Mouse (Mus musculus) embryo, embryonic 11 days (tissue): Measurements from ENCODE around the gene Uaca.

Source experiments
- DNase-seq: peaks from one replicate; pipeline ENCODE4 v3.0.0-alpha.2; 2015

Gene Uaca

DNA sequence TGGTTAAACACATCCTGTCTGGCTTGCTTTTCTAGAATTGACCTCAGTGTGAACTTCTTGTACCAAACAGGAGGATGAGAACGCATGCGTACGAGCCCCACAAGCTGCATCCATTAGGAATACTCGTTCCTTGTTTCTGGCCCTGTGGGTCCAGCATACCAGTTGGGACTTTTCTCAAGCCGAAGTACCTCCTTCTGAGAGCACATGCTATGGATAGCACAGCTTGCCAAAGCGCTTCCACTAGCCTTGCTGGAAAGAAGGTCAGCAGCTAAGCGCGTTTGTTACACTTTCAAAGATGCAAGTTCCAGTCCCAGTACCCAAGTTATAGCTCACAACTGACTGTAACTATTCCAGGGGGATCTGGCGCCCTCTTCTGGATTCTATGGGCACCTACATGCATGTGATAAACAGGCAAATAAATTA, 93.1 kb downstream of the Uaca start:
- DNase-seq = peak; percentile 41

DNA sequence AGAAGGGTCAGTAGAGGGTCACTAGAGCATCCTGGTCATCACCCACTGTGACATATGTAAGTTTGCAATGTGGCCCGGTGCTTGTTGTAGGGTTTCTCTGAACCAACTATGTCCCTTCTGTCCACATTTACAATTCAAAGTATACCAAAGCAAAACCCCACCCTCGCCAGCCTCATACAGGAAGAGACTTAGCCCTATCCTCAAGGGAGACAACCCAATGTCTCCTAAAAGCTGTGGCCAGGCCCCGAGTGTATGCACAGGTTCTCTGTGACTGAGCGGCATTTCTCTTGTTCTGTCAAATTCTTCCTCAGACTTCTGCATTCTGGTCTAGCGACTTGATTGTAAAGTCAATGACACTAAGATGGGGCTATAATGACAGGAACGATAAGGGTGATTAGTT, 99.2 kb downstream of the Uaca start:
- DNase-seq = no peak

DNA sequence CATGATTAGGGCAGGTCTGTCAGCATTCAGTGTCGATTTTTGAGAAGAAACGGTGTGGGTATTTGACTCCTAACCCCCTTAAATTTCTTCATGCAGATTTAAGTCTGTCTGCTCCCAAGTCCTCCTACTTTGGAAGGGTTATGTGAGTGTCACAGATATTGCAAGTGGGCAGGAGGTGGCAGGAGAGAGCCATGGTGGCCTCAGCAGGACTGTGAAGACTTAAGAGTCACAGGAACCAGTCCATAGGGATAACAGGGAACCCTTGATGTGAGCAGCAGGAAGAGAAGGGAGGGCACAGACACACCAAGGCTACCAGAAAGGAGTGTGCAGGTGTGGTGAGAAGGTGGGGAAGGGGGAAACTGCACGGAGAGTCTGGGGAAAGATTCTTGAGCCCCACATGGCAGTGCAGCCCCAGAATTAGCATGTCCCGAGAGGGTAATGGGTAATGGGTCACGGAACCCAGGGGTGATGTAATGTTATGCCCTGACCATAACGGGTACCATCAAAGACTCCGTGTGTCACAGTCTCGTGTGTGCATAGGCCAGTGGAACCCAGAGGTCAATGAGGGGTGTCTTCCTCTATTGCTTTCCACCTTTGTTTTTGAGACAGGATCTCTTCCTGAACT, 101.3 kb downstream of the Uaca start:
- peak; percentile 77 for DNase-seq

DNA sequence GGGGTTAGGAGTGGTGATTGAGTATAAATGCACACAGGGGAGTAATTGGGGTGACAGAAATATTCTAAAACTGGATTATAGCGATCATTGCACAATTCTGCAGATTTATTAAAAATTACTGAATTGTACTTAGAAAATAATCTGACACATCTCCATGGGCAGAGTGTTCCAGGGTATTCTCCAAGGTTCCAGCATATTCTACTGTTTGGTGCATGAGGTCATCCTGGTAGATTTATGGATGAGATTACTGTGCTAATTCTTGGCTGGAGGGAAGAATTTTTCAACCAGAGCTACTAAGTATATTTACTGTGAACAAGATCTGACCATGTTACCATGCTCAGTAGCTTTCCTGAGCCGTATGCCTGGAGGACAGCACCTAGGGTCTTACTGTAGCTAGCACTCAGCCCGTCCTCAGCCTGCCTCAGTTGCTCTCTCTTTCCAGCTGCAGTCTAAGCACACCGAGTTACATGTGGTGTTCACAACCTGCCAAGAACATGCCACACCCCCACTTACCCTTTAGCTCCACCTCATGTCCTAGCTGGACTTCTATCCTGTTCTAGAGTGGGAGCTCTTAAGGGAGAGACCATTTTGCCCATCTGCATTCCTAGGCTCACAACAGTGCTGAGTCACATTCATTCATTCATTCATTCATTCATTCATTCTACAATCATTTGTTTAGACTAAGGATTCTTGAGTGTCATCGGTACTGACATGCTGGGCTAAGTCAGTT, 104.1 kb downstream of the Uaca start:
- no peak for DNase-seq

DNA sequence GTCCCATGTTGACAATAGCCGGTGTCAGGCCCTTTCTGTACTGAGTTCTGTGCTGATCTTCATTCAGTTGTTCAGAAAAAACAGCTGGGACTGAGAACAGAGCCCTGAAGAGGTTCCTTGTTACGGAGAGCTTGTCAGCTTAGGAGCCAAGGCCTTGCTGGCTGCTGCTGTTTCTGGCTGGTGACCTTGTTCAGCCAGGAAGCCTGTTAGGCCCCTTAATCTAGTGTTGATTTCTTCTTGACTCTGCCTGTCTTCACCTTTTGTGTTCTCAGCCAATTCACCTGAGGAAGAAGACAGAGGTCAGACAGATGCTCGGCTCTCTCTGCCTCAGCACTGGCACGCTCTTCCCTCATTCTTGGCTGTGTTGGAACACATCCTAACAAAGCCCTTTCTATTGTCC, 104.9 kb downstream of the Uaca start:
- no peak for DNase-seq

DNA sequence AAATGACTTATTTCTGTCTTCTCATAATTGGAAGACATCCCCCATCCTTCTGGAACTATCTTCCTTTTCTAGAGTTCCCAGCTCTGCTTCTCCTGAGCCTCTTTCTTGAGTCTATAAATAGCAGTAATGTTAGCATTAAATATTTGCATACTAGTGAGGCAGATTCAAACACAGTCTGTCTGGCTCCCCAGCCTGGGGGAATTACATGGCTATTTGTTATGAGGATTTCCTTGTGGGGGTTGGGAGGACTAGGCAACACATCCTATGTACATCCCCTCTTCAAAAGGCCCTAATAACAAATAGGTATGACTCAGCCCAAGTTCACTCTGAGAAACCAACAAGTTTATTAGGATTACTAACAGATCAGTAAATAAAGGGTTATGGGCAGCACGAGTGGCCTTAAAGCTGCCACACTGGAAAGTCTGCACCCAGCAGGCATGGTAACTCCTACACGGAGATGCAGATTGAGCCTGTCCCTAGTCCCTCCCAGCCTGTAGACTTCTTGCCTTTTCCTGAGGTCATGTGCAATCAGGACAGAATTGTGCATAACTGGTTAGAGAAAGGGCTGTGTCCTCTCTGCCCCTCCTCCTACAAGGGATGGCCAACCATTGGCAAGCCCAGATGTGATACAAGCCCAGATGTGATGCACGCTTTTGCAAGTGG, 105.6 kb downstream of the Uaca start:
- no peak for DNase-seq

DNA sequence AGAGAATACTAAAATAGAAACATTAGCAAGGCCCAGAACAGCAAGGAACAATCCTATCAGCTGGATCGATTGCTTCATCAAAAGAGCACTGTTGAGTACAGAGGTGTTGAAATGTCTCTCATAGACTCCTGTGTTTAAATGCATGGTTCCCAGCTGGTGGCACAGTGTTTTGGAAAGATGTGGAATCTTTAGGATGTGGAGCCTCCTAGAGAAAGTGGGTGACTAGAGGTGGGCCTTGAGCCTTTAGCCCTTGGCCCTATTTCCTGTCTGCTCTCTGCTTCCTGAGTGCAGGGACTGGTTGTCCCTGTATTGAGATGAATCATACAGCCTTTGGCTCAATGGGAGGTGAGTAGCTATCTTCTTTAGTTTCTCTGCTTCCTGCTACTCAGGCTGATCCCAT, 117.9 kb downstream of the Uaca start:
- DNase-seq = no peak

DNA sequence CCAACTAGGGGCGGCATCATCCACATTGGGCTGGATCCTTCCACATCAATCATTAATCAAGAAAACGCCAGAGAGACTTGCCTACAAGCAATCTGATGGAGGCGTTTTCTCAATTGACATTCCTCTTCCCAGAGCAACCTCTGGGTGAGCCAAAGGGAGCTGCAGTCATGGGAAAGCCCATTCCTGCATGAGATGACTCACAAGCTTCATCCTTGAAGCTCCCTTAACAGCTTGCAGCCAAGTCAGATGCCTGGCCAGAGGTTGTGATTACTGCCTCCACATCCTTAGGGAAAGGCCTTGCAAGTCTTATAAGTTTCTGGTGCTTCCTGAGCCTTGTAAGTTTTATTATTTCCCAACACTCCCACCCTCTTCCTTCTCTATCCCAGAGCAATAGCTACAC, 119.3 kb downstream of the Uaca start:
- no peak for DNase-seq

DNA sequence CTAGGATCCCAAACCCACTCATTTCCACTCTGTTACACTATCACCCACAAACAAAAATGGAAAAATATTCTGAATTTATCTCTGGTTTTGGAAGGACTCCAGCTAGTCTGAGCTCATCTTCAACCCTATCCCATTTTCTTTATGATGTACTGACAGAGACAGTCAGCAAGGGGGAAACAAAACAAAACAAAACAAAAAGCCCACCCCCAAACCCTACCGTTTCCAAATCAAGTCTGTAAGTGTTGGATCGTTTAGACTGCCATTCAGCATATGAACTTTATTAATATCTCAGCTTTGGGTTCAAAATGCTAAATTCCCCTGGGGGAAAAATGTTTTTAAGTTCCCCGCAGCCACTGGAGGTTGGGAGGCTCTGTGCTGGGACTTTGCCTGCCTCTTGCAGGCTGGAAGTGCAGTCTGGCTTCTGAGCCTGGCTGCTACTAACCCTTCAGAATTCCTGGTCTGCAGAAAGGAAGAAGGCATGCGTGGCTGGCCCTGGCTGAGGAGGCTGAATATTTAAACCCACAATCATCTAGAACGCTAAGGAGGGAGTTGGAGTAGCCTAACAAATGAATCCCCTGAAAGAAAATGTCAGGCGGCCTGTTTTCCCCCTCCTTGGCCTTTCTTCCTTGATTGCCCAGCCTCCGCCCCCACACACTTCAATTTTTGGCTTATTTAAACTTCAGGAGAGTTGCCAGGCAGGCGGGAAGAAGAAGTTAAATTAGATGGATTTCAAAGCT, 125.8 kb downstream of the Uaca start:
- no peak for DNase-seq

DNA sequence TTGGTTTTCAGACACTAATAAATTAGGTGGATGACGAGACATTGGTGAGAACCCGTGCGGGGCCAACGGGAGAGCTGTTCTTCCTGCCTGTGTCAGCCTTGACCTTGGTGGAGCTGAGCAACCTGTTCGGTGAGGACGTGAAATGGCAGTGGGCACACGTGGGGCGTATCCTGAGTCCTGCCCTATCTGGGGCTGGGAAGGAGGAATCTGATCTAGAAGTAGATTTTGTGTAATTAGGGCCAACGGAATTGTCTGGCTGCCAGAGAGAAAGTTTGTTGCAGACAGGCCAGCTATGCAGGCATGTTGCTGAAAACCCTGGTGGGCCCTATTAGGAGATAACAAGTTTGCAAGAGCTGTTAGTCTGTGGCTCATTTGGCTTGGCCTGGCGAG, 126.3 kb downstream of the Uaca start:
- DNase-seq = no peak

DNA sequence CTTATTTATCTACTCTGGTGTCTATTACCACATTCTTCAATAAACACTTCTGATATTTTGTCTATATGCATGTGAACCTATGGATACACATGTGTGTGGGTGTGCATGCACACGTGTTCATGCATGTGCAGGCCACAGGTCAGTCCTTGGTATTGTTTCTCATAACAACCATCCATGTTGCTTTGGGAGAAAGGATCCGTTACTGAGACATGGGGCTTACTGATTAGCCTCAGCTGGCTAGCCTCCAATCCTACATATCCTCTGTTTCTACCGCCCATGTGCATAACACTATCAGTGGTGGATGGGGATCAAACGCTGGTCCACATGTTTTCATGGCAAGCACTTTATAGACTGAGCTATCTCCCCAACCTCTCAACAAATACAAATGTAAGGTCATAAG, 126.9 kb downstream of the Uaca start:
- no peak for DNase-seq

DNA sequence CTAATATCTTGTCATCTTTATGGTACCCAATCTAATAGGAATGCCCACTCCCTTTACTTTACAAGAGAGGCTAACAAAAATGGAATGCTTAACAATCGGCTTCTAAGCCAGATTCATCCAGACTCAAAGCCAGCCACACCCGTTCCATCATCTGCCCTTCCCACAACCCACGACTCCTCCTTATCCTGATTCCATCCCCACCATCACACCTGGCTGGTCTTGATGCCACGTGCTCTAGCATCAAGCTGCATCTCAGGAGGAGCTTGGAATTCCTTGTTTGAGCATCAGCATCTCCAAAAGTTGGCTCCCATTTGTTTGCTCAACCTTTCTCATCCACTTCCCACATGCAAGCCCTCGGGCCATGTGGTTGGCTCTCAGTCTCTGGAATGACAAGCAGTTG, 127.5 kb downstream of the Uaca start:
- DNase-seq = no peak

DNA sequence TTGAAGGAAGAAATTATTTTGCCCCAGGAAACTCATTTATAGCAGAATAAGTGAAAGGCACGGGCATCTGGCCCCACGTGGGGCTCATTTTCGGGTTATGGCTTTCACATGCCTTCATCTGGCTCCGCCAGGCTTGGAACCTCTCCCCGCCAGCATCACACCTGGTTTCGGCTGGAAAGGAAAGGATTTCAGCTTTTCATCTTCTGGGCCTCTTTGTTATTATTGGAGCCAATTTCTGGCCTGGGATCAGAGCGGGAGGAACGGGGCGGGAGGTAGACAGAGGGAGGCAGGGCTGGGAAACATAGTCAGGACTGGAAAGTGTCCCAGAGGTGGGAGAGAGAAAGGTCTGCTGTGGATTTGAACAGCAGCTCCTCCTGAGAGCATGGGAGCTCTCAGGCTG, 132.0 kb downstream of the Uaca start:
- DNase-seq = no peak

DNA sequence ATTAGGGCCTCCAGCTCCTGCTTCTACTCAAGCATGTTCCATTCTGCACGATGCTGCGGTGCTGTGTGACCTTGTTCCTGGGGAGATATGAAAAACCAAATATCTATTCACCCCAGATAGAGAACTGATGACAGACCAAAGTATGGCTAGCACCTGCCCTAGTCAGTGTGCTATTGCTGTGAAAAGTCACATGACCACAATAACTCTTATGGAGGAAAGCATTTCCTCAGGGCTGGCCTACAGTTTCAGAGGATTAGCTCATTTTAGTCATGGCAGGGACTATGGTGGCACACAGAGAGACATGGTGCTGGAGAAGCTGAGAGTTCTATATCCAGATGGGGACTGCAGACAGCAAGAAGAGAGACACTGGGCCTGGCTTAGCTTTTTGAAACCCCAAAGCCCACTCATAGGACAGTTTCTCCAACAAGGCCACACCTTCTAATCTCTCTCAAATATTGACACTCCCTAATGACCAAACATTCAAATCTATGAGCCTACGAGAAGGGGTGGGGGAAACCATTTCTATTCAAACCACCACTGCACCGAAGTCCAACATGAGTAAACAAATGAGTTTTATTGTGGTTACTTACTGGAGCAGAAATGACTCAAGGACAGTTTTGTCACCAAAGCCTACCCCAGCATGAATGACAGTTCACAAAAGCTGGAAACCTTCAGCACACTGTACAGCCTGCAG, 135.1 kb downstream of the Uaca start:
- no peak for DNase-seq
